Mouse (Mus musculus): Measurements from ENCODE around the gene Ssbp3.

DNA sequence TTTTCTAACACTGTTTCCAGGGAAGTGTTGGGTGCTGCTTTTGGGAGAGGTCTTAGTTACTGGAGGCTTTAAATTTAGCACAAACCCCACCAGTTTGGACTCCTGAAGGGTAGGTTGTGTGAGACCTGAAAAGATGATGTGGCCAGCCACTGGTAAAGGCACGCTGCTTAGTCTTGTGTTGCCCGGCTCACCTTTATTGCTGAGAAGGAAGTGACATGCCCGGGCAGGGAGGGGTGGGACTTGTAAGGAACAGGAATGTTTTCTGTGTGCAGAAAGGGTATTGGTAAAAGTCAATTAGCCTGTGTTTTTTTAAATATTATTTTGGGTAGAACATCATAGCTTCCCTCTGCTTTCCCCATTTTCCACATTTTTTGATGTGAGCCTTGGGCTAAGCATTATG is 37.2 kb downstream of the Ssbp3 start:
- TF ChIP-seq ZNF384 (IDR thresholded peaks at IDR 0.05; ENCODE audit: low read depth, low read length) (no peak), CHD2 (IDR thresholded peaks at IDR 0.05; ENCODE audit: low read depth, low read length) (no peak), MAFK (IDR thresholded peaks at IDR 0.05; ENCODE audit: insufficient read depth, low read depth, low read length) (no peak)

All from ES-E14 (cell line).